Mouse (Mus musculus) liver, adult 2 months (tissue): ENCODE measurements around the gene Dhcr24. TPM values are rescaled to one million over a fixed set of nuclear protein-coding genes. Genes with fewer than 3 reads are reported as not detected.

Source experiments
- DNase-seq: peaks from one replicate; pipeline ENCODE4 v3.0.0-alpha.2; 2011; ENCODE audit warnings: low read depth, low spot score; ENCODE audit errors: extremely low read depth
- H3K27ac ChIP-seq: fragments of 200-500 bp; replicated peaks from 2 replicates; pipeline ENCODE4 v1.5.1; 2012; ENCODE audit warnings: low read depth, mild to moderate bottlenecking, control low read depth, inconsistent platforms, low read length; ENCODE audit not compliant: insufficient read depth
- H3K27me3 ChIP-seq: fragments of 200-500 bp; 2 replicates; pipeline ENCODE4 v1.6.1; 2012; ENCODE audit warnings: mild to moderate bottlenecking, moderate library complexity, low read length, inconsistent platforms; ENCODE audit not compliant: control insufficient read depth, insufficient read depth
- H3K36me3 ChIP-seq: fragments of 200-500 bp; 2 replicates; pipeline ENCODE4 v1.6.1; 2012; ENCODE audit warnings: low read length, inconsistent platforms; ENCODE audit not compliant: control insufficient read depth, insufficient read depth
- H3K4me1 ChIP-seq: fragments of 200-500 bp; 2 replicates; pipeline ENCODE4 v1.6.1; 2011; ENCODE audit warnings: low read length; ENCODE audit not compliant: control insufficient read depth, insufficient read depth
- H3K4me3 ChIP-seq: fragments of 200-500 bp; 2 replicates; pipeline ENCODE4 v1.5.1; 2011; ENCODE audit warnings: low read depth, mild to moderate bottlenecking, control low read depth, low read length, moderate library complexity; ENCODE audit not compliant: insufficient read depth
- H3K79me2 ChIP-seq: fragments of 200-500 bp; 2 replicates; pipeline ENCODE4 v1.6.1; 2012; ENCODE audit warnings: inconsistent platforms, mild to moderate bottlenecking, low read length, moderate library complexity; ENCODE audit not compliant: control insufficient read depth, insufficient read depth
- H3K9ac ChIP-seq: fragments of 200-500 bp; 2 replicates; pipeline ENCODE4 v1.6.1; 2012; ENCODE audit warnings: low read depth, mild to moderate bottlenecking, control low read depth, inconsistent platforms, low read length
- CTCF ChIP-seq: fragments of 200-500 bp; IDR thresholded peaks from 2 replicates; pipeline ENCODE4 v1.5.1; 2011; ENCODE audit warnings: low read depth, low read length, control low read depth
- POLR2A ChIP-seq: fragments of 200-500 bp; IDR thresholded peaks from 2 replicates; pipeline ENCODE4 v1.6.1; 2011; ENCODE audit warnings: low read length, control low read depth; ENCODE audit not compliant: insufficient read depth; ENCODE audit errors: extremely low read depth
- WGBS: fragments of 180-500 bp; shearing (Covaris S2); methylation state at CpG from one replicate; pipeline ENCODE4 v1.1.7; 2018; 5-methylcytosine and 5-hydroxymethylcytosine counted together
- polyA plus RNA-seq: library from polyadenylated mRNA; depleted of rRNA; stranded (reverse); fragments of >200 nt; gene quantifications from 2 replicates; pipeline ENCODE4 v1.2.3, GENCODE M21; 2012
- total RNA-seq: library from RNA; depleted of rRNA; stranded (reverse); fragments of >200 nt; gene quantifications from 2 replicates; pipeline ENCODE4 v1.2.3, GENCODE M21; 2014

The Dhcr24 gene
- total and polyA plus RNA-seq, 2 experiments: 253 to 676 TPM

DNA sequence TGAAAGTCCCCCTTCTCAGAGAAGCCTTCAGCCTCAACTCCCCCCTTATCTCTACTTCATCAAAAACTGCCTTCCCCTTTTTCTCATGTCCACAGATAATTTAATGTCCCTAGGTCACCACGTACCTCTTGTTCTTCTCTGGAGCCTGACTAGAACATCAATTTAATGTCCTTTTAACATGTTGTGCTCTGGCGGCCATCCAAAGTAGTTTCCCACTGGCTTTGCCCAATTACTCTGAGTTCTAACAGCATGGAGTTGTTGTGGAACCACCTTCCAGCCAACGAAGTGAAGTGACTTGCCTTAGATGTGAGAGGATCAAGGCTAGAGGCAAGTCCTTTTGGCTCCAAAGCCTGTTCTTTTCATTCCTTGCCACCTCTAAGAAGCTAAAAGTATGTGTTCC, 19.3 kb upstream of the Dhcr24 start:
- Histone ChIP-seq H3K36me3 (no peaks in the 10 kb centered on the region), H3K79me2 (no peaks in the 10 kb centered on the region), H3K9ac (no peak overlapping the region), H3K27me3 (no peaks in the 10 kb centered on the region), H3K4me1 (peaks cover 20% of the 10 kb centered on the region; the same call in 1 of the 2 replicates), H3K4me3 (no peak overlapping the region), H3K27ac (no peak overlapping the region)
- no peak for DNase-seq
- TF ChIP-seq CTCF (no peak), POLR2A (no peak)
- 46% methylated on average over 3 of the region's 3 CpGs for WGBS

DNA sequence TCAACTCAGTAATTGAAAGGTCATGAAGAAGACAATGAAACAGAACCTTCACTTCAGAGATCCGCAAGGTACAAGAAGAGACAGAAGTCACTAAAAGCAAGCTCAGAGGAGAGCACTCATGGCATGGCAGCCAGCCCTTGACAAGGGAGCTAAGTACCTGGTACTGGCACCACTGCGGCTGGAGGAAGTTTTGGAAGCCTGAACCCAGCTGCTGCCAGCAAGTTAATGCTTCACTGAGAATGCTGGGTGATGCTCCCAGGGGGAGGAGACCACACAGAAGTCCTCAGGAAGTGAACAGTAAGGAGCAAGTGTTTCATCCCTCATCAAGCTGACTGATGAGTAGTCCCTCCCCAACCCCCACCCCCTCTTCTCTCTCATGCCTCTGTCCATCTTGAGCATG, 18.6 kb upstream of the Dhcr24 start:
- Histone ChIP-seq H3K4me3 (no peak overlapping the region), H3K79me2 (no peaks in the 10 kb centered on the region), H3K27me3 (no peaks in the 10 kb centered on the region), H3K36me3 (no peaks in the 10 kb centered on the region), H3K27ac (no peak overlapping the region), H3K9ac (no peak overlapping the region), H3K4me1 (peaks cover 23% of the 10 kb centered on the region; the same call in 1 of the 2 replicates)
- 53% methylated on average over 2 of the region's 2 CpGs for WGBS
- TF ChIP-seq POLR2A (no peak), CTCF (no peak)
- peak; percentile 82 for DNase-seq

DNA sequence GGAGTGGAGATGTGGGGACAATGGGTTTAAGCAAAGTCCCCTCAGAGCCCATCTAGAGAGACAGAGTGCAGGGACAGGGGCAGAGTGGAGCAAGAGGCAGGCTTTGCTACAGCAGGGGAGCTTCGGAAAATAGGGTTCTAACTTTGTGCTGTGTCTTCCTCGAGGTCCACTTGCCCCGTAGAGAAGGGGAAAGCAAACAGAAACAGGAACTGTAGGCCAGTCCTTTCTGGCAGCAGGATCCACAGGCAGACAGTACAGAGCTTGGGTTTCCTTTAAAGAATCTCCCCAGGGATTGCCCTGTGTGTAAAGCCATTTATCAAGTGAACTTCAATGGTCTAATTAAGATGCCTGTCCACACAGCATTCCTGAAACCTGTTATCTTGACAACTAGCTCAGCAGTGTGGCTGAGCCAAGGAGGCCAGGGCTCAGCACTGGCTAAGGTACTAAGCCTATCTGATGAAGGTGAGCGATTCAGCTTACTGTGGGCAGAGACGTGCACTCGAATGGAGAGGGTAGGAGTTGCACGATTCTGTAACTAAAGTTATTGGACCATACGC, 14.9 kb upstream of the Dhcr24 start:
- TF ChIP-seq CTCF (no peak), POLR2A (no peak)
- Histone ChIP-seq H3K36me3 (no peaks in the 10 kb centered on the region), H3K4me1 (peaks cover 16% of the 10 kb centered on the region; the same call in 1 of the 2 replicates), H3K4me3 (no peak overlapping the region), H3K27me3 (no peaks in the 10 kb centered on the region), H3K27ac (no peak overlapping the region), H3K79me2 (no peaks in the 10 kb centered on the region), H3K9ac (no peak overlapping the region)
- 57% methylated on average over 8 of the region's 8 CpGs for WGBS
- DNase-seq: peak; percentile 29

DNA sequence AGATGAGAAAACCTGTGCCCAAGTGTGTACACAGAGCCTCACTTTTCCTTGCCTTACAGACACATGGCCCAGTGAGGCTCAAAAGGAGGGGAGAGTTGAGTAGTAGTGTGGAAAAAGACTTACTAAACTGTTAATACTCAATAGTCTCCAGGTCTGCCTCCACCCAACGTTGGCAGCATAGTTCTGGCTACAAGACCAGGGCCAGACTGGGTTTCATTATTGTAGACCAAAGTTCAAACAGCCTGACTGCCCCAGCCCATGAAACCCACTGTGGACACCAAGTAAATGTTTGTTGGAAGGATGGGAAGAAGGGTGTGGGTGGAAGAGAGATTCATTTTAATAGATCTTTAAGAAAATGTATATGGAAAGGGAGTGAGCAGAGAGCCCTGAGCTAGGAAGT, 13.9 kb upstream of the Dhcr24 start:
- WGBS: 11% methylated on average over 1 of the region's 1 CpGs
- Histone ChIP-seq H3K36me3 (no peaks in the 10 kb centered on the region), H3K9ac (no peak overlapping the region), H3K27ac (no peak overlapping the region), H3K4me1 (peaks cover 14% of the 10 kb centered on the region; the same call in 1 of the 2 replicates), H3K79me2 (no peaks in the 10 kb centered on the region), H3K27me3 (no peaks in the 10 kb centered on the region), H3K4me3 (no peak overlapping the region)
- DNase-seq: peak; percentile 42
- TF ChIP-seq CTCF (no peak), POLR2A (no peak)

DNA sequence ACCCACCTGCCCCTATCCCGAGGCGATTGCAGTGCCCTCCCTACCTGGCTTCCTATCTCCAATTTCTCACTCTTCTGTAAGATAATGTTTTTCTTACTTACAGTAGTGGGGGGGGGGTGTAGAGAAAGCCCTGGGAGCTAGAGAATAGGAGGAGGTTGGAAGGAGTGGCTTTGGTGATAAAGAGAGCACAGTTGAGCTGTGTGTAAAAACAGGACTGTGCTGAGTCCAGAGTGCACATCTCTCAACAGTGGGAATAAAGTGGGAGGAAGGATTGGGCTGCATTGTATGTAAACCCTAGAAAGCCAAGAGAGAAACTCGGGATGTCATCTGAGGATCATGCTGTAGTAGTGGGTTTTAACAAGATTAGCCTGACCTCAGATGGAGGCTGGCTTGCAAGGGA, 12.7 kb upstream of the Dhcr24 start:
- Histone ChIP-seq H3K4me3 (no peak overlapping the region), H3K36me3 (no peaks in the 10 kb centered on the region), H3K27me3 (no peaks in the 10 kb centered on the region), H3K27ac (no peak overlapping the region), H3K4me1 (peaks cover 10% of the 10 kb centered on the region; the same call in 1 of the 2 replicates), H3K79me2 (no peaks in the 10 kb centered on the region), H3K9ac (no peak overlapping the region)
- WGBS: 70% methylated on average over 3 of the region's 3 CpGs
- TF ChIP-seq POLR2A (no peak), CTCF (no peak)
- DNase-seq: no peak

DNA sequence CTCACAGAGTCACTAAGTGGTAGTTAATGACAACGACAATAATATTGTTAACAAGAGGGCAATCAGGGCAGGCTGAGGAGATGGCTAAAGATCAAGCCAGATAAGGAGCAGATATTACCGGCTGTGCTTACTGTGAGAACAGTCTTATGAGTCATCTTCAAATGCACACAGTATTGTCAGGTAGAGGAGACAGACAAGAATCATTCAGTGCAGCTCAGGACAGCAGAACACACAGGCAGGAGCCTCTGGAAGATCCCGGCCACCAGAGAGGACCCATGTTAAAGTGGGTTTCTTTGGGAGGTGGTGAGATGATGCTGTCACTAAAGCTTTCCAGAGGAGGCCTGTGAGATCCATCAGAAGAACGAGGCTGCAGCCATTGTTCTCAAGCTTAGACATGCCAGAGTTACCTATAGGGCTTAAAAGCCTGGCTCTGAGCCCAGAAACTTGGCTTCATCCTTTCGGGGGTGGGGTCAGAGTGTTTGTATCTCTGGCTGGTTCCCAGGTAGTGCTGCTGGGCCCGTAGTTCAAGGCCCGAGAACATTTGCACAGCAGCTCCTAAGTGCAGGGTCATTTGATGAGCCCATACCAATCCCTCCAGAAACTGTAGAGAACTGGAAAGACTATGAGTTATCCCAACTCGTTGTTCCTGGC, 10.2 kb upstream of the Dhcr24 start:
- no peak overlapping the region for H3K4me3 ChIP-seq
- TF ChIP-seq CTCF (no peak), POLR2A (no peak)
- H3K4me1 ChIP-seq: peaks cover 7% of the 10 kb centered on the region; the same call in 1 of the 2 replicates
- no peak overlapping the region for H3K9ac ChIP-seq
- 37% methylated on average over 8 of the region's 8 CpGs for WGBS
- no peak overlapping the region for H3K27ac ChIP-seq
- no peak for DNase-seq
- H3K27me3 ChIP-seq: no peaks in the 10 kb centered on the region
- H3K79me2 ChIP-seq: no peaks in the 10 kb centered on the region
- no peaks in the 10 kb centered on the region for H3K36me3 ChIP-seq
